In the genomic region with DNA sequence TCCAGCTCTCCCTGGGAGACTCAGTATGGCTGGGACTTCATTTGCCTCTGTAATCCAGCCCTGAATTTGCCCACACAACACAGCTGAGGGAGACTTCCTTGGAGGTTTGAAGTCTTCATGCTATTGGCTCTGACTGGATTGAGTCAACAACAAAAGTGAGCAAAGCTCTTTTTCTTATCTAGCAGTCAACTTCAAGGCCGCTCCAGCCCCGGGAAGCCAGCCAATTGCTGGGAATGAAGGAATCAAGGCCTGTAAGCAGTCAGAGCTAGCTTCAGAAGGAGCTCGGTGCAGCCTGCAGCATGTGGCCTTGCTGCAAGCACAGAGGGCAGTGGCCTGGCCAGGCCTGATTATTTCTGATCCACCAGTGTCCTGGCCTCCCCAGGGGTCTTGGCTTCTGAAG, we compare ENCODE assay signal across 8 mouse cellular contexts. TPM values are rescaled to one million over a fixed set of nuclear protein-coding genes. Genes with fewer than 3 reads are reported as not detected.
DNase-seq lines count a peak whose midpoint lies in the region; ATAC-seq and TF ChIP-seq lines count a peak whose summit lies in the region.

No protein-coding gene starts in this region.

- no peak overlapping the region for H3K9ac ChIP-seq in midbrain, embryonic 14.5 days (replicated peaks; ENCODE audit: low read length)
- no peak overlapping the region; the same call in 1 of the 2 replicates for H3K9ac ChIP-seq in midbrain, embryonic 13.5 days (replicated peaks)
- no peak overlapping the region for H3K9ac ChIP-seq in embryonic facial prominence, embryonic 15.5 days
- H3K9ac ChIP-seq in heart, postnatal 0 days (replicated peaks; ENCODE audit: low read depth, low read length): no peak overlapping the region

- no peaks in the 10 kb centered on the region for H3K9me3 ChIP-seq in midbrain, embryonic 14.5 days (ENCODE audit: control insufficient read depth, low read length)
- H3K9me3 ChIP-seq in midbrain, embryonic 13.5 days: no peaks in the 10 kb centered on the region
- no peaks in the 10 kb centered on the region for H3K9me3 ChIP-seq in embryonic facial prominence, embryonic 15.5 days (replicated peaks)
- H3K9me3 ChIP-seq in heart, postnatal 0 days (replicated peaks; ENCODE audit: control insufficient read depth, low read length): no peaks in the 10 kb centered on the region

- TF ChIP-seq CTCF in heart, postnatal 0 days (IDR thresholded peaks at IDR 0.05; ENCODE audit: low read depth): no peak

- 0 out of 2 replicates have a peak, but pooled peaks cover 3% of the 10 kb centered on the region for H3K4me1 ChIP-seq in midbrain, embryonic 14.5 days (ENCODE audit: control insufficient read depth, insufficient read depth, low read length)
- H3K4me1 ChIP-seq in midbrain, embryonic 13.5 days (replicated peaks): peaks cover 5% of the 10 kb centered on the region
- H3K4me1 ChIP-seq in embryonic facial prominence, embryonic 15.5 days: peaks cover 15% of the 10 kb centered on the region
- peaks cover 17% of the 10 kb centered on the region for H3K4me1 ChIP-seq in heart, postnatal 0 days (ENCODE audit: control insufficient read depth, insufficient read depth)

- no peak for TF ChIP-seq EP300 in heart, postnatal 0 days (IDR thresholded peaks at IDR 0.05; ENCODE audit: low read depth)

- H3K4me3 ChIP-seq in midbrain, embryonic 14.5 days (replicated peaks; ENCODE audit: low read depth, low read length): no peak overlapping the region
- H3K4me3 ChIP-seq in midbrain, embryonic 13.5 days (replicated peaks): no peak overlapping the region
- H3K4me3 ChIP-seq in embryonic facial prominence, embryonic 15.5 days (replicated peaks): no peak overlapping the region
- no peak overlapping the region for H3K4me3 ChIP-seq in heart, postnatal 0 days (ENCODE audit: low read depth, low read length)

- no peaks in the 10 kb centered on the region for H3K36me3 ChIP-seq in midbrain, embryonic 14.5 days (ENCODE audit: control insufficient read depth, insufficient read depth, low read length)
- H3K36me3 ChIP-seq in midbrain, embryonic 13.5 days: no peaks in the 10 kb centered on the region
- no peaks in the 10 kb centered on the region for H3K36me3 ChIP-seq in embryonic facial prominence, embryonic 15.5 days
- no peaks in the 10 kb centered on the region for H3K36me3 ChIP-seq in heart, postnatal 0 days (replicated peaks; ENCODE audit: control insufficient read depth, insufficient read depth, low read length)

- WGBS in midbrain, embryonic 14.5 days: 55% methylated on average over 3 of the region's 3 CpGs
- 60% methylated on average over 3 of the region's 3 CpGs for WGBS in midbrain, embryonic 13.5 days
- 29% methylated on average over 3 of the region's 3 CpGs for WGBS in embryonic facial prominence, embryonic 15.5 days
- 4% methylated on average over 3 of the region's 3 CpGs for WGBS in heart, postnatal 0 days

- no peak for ATAC-seq in midbrain, embryonic 14.5 days (ENCODE audit: low FRiP score, low TSS enrichment)
- ATAC-seq in midbrain, embryonic 13.5 days: no peak
- peak; percentile 31; the same call in 1 of the 2 replicates for ATAC-seq in embryonic facial prominence, embryonic 15.5 days (ENCODE audit: insufficient number of reproducible peaks, low FRiP score, low TSS enrichment, low read depth)
- ATAC-seq in heart, postnatal 0 days (ENCODE audit: insufficient read depth, low read depth): peak; percentile 73

- no peak overlapping the region for H3K4me2 ChIP-seq in midbrain, embryonic 14.5 days (ENCODE audit: low read length)
- no peak overlapping the region for H3K4me2 ChIP-seq in midbrain, embryonic 13.5 days (replicated peaks)
- H3K4me2 ChIP-seq in embryonic facial prominence, embryonic 15.5 days (replicated peaks): no peak overlapping the region
- H3K4me2 ChIP-seq in heart, postnatal 0 days (ENCODE audit: low read depth, low read length): no peak overlapping the region

- DNase-seq in midbrain, embryonic 14.5 days: peak; percentile 61
- peak; percentile 85 for DNase-seq in heart, postnatal 0 days (ENCODE audit: low spot score)
- peak; percentile 90 to 94 for DNase-seq in kidney, postnatal 4 days
- DNase-seq in lung, postnatal 14 days: peak; percentile 93
- DNase-seq in urinary bladder, adult 18-20 months (ENCODE audit: low spot score in 2 of 2): peak; percentile 47 to 85
- DNase-seq in thymus, postnatal 0 days (ENCODE audit: low spot score): no peak

- H3K27me3 ChIP-seq in midbrain, embryonic 14.5 days (ENCODE audit: control insufficient read depth, insufficient read depth, low read length): no peaks in the 10 kb centered on the region
- no peaks in the 10 kb centered on the region for H3K27me3 ChIP-seq in midbrain, embryonic 13.5 days
- no peaks in the 10 kb centered on the region for H3K27me3 ChIP-seq in embryonic facial prominence, embryonic 15.5 days
- no peaks in the 10 kb centered on the region for H3K27me3 ChIP-seq in heart, postnatal 0 days (ENCODE audit: control insufficient read depth, insufficient read depth, low read length)

- H3K27ac ChIP-seq in midbrain, embryonic 14.5 days (replicated peaks; ENCODE audit: low read depth, low read length): no peak overlapping the region
- no peak overlapping the region for H3K27ac ChIP-seq in midbrain, embryonic 13.5 days
- H3K27ac ChIP-seq in embryonic facial prominence, embryonic 15.5 days (replicated peaks): peak overlapping the region; percentile 63; the same call in 1 of the 2 replicates
- H3K27ac ChIP-seq in heart, postnatal 0 days (ENCODE audit: low read depth): peak overlapping the region; percentile 77

RNA-seq across cellular contexts. Expression of gene Doc2b, which starts 16.1 kb away (rescaled TPM):
- 3.5 and 5.3 TPM in 2 replicates for polyA plus RNA-seq in midbrain, embryonic 14.5 days (2014; fragmentation: Nextera tagmentation; extraction: Ambion mirVana)
- polyA plus RNA-seq in midbrain, embryonic 13.5 days (2015; fragmentation: Nextera tagmentation; extraction: Ambion mirVana): 1.0 and 1.1 TPM in 2 replicates
- polyA plus RNA-seq in embryonic facial prominence, embryonic 15.5 days (2015; fragmentation: Nextera tagmentation; extraction: Ambion mirVana): 1.1 and 1.2 TPM in 2 replicates
- 0.62 TPM in 1 of 2 replicates, not detected in the other for total RNA-seq in heart, postnatal 0 days (2014; rRNA removed; ENCODE audit: low replicate concordance)
- 0.03 and 0.04 TPM in 2 replicates for polyA plus RNA-seq in heart, postnatal 0 days (2015; fragmentation: Nextera tagmentation; extraction: Ambion mirVana)
- 0.33 TPM in 2 replicates for polyA plus RNA-seq in thymus, postnatal 0 days (2015; fragmentation: Nextera tagmentation; extraction: Ambion mirVana)

Comparison
In these comparisons a context has a peak if more than half of its experiments do, and no peak if none do; other contexts are left out.
1. ATAC-seq: peak in embryonic facial prominence, embryonic 15.5 days (single experiment) and heart, postnatal 0 days (single experiment); none in midbrain, embryonic 14.5 days (single experiment) and midbrain, embryonic 13.5 days (single experiment).
2. H3K27ac ChIP-seq: peak in embryonic facial prominence, embryonic 15.5 days (single experiment) and heart, postnatal 0 days (single experiment); none in midbrain, embryonic 14.5 days (single experiment) and midbrain, embryonic 13.5 days (single experiment).